Mouse (Mus musculus) cerebral cortex, adult 2 months (tissue): ENCODE results near the gene Lrrc8a.

Source experiments
- WGBS: fragments of 180-500 bp; shearing (Covaris S2); methylation state at CpG from one replicate; pipeline ENCODE4 v1.1.7; 2018; 5-methylcytosine and 5-hydroxymethylcytosine counted together

Gene Lrrc8a

GRCm38 (mm10) chr2:30237199-30237880 is at the start of gene Lrrc8a:
Gene Lrrc8a (plus strand): TSS chr2:30237715.
- WGBS = 1% methylated on average over 67 of the region's 67 CpGs

GRCm38 (mm10) chr2:30191790-30192580 is 45.5 kb upstream of the Lrrc8a start:
- 85% methylated on average over 12 of the region's 12 CpGs for WGBS

- WGBS = 67% methylated on average over 3 of the region's 3 CpGs
Measured at GRCm38 (mm10) chr2:30194656-30195055, 42.9 kb upstream of the Lrrc8a start.

GRCm38 (mm10) chr2:30198021-30198420 is 39.5 kb upstream of the Lrrc8a start:
- WGBS = 82% methylated on average over 4 of the region's 4 CpGs

GRCm38 (mm10) chr2:30199984-30200383 is 37.5 kb upstream of the Lrrc8a start:
- 90% methylated on average over 1 of the region's 1 CpGs for WGBS

- WGBS = 84% methylated on average over 5 of the region's 5 CpGs
Measured at GRCm38 (mm10) chr2:30200388-30200925, 37.1 kb upstream of the Lrrc8a start.

- 78% methylated on average over 7 of the region's 7 CpGs for WGBS
Measured at GRCm38 (mm10) chr2:30203439-30203838, 34.1 kb upstream of the Lrrc8a start.

GRCm38 (mm10) chr2:30205255-30205628 is 32.3 kb upstream of the Lrrc8a start:
- under 1% methylated on average over 13 of the region's 13 CpGs for WGBS

- WGBS = under 1% methylated on average over 44 of the region's 44 CpGs
Measured at GRCm38 (mm10) chr2:30205629-30206357, 31.7 kb upstream of the Lrrc8a start, which contains the start of gene Kyat1. Gene Kyat1 (minus strand): TSS chr2:30205847.

GRCm38 (mm10) chr2:30207401-30207800 is 30.1 kb upstream of the Lrrc8a start:
- WGBS = 86% methylated on average over 4 of the region's 4 CpGs

- 83% methylated on average over 5 of the region's 5 CpGs for WGBS
Measured at GRCm38 (mm10) chr2:30207886-30208285, 29.6 kb upstream of the Lrrc8a start.

GRCm38 (mm10) chr2:30211408-30212168 is 25.9 kb upstream of the Lrrc8a start:
- 76% methylated on average over 6 of the region's 6 CpGs for WGBS

GRCm38 (mm10) chr2:30212169-30212545 is 25.4 kb upstream of the Lrrc8a start:
- 87% methylated on average over 4 of the region's 4 CpGs for WGBS

GRCm38 (mm10) chr2:30212951-30213350 is 24.6 kb upstream of the Lrrc8a start:
- 75% methylated on average over 1 of the region's 1 CpGs for WGBS

GRCm38 (mm10) chr2:30214745-30215144 is 22.8 kb upstream of the Lrrc8a start:
- 85% methylated on average over 3 of the region's 3 CpGs for WGBS

GRCm38 (mm10) chr2:30215493-30215892 is 22.0 kb upstream of the Lrrc8a start:
- 83% methylated on average over 6 of the region's 6 CpGs for WGBS

- 92% methylated on average over 5 of the region's 5 CpGs for WGBS
Measured at GRCm38 (mm10) chr2:30216293-30216692, 21.2 kb upstream of the Lrrc8a start.

- WGBS = 82% methylated on average over 5 of the region's 5 CpGs
Measured at GRCm38 (mm10) chr2:30235593-30235992, 1.9 kb upstream of the Lrrc8a start.

GRCm38 (mm10) chr2:30236426-30237198 is 903 bp upstream of the Lrrc8a start:
- 3% methylated on average over 18 of the region's 18 CpGs for WGBS

GRCm38 (mm10) chr2:30237881-30238280 is 366 bp downstream of the Lrrc8a start:
- WGBS = under 1% methylated on average over 39 of the region's 42 CpGs
